In the genomic region with DNA sequence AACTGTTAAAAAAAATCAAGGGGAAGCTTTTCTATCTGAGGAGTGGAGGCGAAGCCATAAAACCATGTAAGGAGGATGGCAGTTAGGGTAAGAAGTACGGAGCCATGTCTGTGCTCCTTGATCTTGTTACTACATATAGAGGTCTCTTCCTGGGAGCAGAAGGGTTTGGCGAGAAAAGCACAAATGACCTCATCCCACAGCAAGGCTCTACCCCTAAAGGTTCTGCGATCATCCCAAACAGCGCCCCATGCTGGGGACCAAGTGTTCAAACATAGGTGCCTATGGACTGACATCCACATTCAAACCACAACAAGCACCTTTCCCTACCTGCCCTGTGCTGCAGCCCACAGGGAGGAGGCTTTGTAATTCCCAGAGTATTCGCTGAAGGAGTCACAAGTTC, we compare ENCODE assay signal across 9 mouse cellular contexts. TPM values are rescaled to one million over a fixed set of nuclear protein-coding genes. Genes with fewer than 3 reads are reported as not detected.
DNase-seq lines count a peak whose midpoint lies in the region; ATAC-seq and TF ChIP-seq lines count a peak whose summit lies in the region.
"Had no signal": no experiment of that assay in that cellular context is flagged by ENCODE, and none has a peak within 500 bp of the region (broad histone marks: within the 10 kb centered on the region; RNA-seq: fewer than 3 reads in every experiment).

No protein-coding gene starts in this region.

- DNase-seq in layer of hippocampus, postnatal 10 days (ENCODE audit: low spot score in 2 of 2) = peak; percentile 38 to 56
- DNase-seq in layer of hippocampus, adult 9-10 months (ENCODE audit: low spot score) = no peak
- peak; percentile 27 to 56 for DNase-seq in adrenal gland, adult 18-20 months (ENCODE audit: low spot score in 2 of 2)
- peak; percentile 53 for DNase-seq in forebrain, embryonic 11.5 days (ENCODE audit: low spot score)
- peak; percentile 27 for DNase-seq in midbrain, postnatal 0 days (ENCODE audit: low spot score)

- H3K27ac ChIP-seq in forebrain, embryonic 11.5 days (ENCODE audit: low read depth, low read length) = no peak overlapping the region
- no peak overlapping the region for H3K27ac ChIP-seq in hindbrain, embryonic 13.5 days
- no peak overlapping the region for H3K27ac ChIP-seq in limb, embryonic 13.5 days
- H3K27ac ChIP-seq in midbrain, postnatal 0 days (ENCODE audit: low read depth, low read length) = no peak overlapping the region

- H3K36me3 ChIP-seq in forebrain, embryonic 11.5 days (ENCODE audit: control insufficient read depth, insufficient read depth, low read length) = no peaks in the 10 kb centered on the region
- no peaks in the 10 kb centered on the region for H3K36me3 ChIP-seq in hindbrain, embryonic 13.5 days
- H3K36me3 ChIP-seq in limb, embryonic 13.5 days = no peaks in the 10 kb centered on the region
- no peaks in the 10 kb centered on the region for H3K36me3 ChIP-seq in midbrain, postnatal 0 days (ENCODE audit: insufficient read depth, low read length)

- peak; percentile 31; the same call in 1 of the 2 replicates for TF ChIP-seq CTCF in midbrain, postnatal 0 days (IDR thresholded peaks at IDR 0.05)

- no peak overlapping the region for H3K9ac ChIP-seq in forebrain, embryonic 11.5 days (ENCODE audit: low read length)
- H3K9ac ChIP-seq in hindbrain, embryonic 13.5 days = no peak overlapping the region
- H3K9ac ChIP-seq in limb, embryonic 13.5 days = no peak overlapping the region
- peak overlapping the region; percentile 25; the same call in 1 of the 2 replicates for H3K9ac ChIP-seq in midbrain, postnatal 0 days (replicated peaks; ENCODE audit: low read length, poor library complexity, severe bottlenecking)

- no peaks in the 10 kb centered on the region for H3K4me1 ChIP-seq in forebrain, embryonic 11.5 days (replicated peaks; ENCODE audit: control insufficient read depth, insufficient read depth, low read length)
- no peaks in the 10 kb centered on the region for H3K4me1 ChIP-seq in hindbrain, embryonic 13.5 days (replicated peaks)
- no peaks in the 10 kb centered on the region for H3K4me1 ChIP-seq in limb, embryonic 13.5 days
- H3K4me1 ChIP-seq in midbrain, postnatal 0 days (ENCODE audit: insufficient read depth, low read length) = no peaks in the 10 kb centered on the region

- peak overlapping the region; percentile 21; the same call in 1 of the 2 replicates for H3K4me2 ChIP-seq in forebrain, embryonic 11.5 days (ENCODE audit: low read depth, low read length, severe bottlenecking)
- H3K4me2 ChIP-seq in hindbrain, embryonic 13.5 days = peak overlapping the region; percentile 36
- H3K4me2 ChIP-seq in limb, embryonic 13.5 days (replicated peaks) = peak overlapping the region; percentile 39
- H3K4me2 ChIP-seq in midbrain, postnatal 0 days (ENCODE audit: low read depth, low read length, poor library complexity, severe bottlenecking) = peak overlapping the region; percentile 40

- ATAC-seq in forebrain, embryonic 11.5 days (replicated peaks; ENCODE audit: low FRiP score) = peak; percentile 51
- peak; percentile 71; the same call in 1 of the 2 replicates for ATAC-seq in hindbrain, embryonic 13.5 days (ENCODE audit: low FRiP score)
- no peak for ATAC-seq in limb, embryonic 13.5 days (ENCODE audit: low FRiP score, low read depth)
- ATAC-seq in midbrain, postnatal 0 days (ENCODE audit: low FRiP score) = peak; percentile 73
- ATAC-seq in CD4-positive, CD25-positive, alpha-beta regulatory T cell, adult 4 months = no peak

- WGBS in forebrain, embryonic 11.5 days = 42% methylated on average over 6 of the region's 6 CpGs
- WGBS in hindbrain, embryonic 13.5 days = 44% methylated on average over 6 of the region's 6 CpGs
- 46% methylated on average over 6 of the region's 6 CpGs for WGBS in limb, embryonic 13.5 days
- WGBS in midbrain, postnatal 0 days = 44% methylated on average over 6 of the region's 6 CpGs

- no peak overlapping the region for H3K4me3 ChIP-seq in forebrain, embryonic 11.5 days (ENCODE audit: low read depth, low read length)
- peak overlapping the region; percentile 23 for H3K4me3 ChIP-seq in hindbrain, embryonic 13.5 days
- H3K4me3 ChIP-seq in limb, embryonic 13.5 days = no peak overlapping the region
- peak overlapping the region; percentile 23 for H3K4me3 ChIP-seq in midbrain, postnatal 0 days (ENCODE audit: low read depth, low read length)

- H3K27me3 ChIP-seq in forebrain, embryonic 11.5 days (ENCODE audit: control insufficient read depth, insufficient read depth, low read length) = no peaks in the 10 kb centered on the region
- H3K27me3 ChIP-seq in hindbrain, embryonic 13.5 days = no peaks in the 10 kb centered on the region
- H3K27me3 ChIP-seq in limb, embryonic 13.5 days = no peaks in the 10 kb centered on the region
- H3K27me3 ChIP-seq in midbrain, postnatal 0 days (ENCODE audit: insufficient read depth, low read length) = no peaks in the 10 kb centered on the region

- H3K9me3 ChIP-seq in forebrain, embryonic 11.5 days (ENCODE audit: control insufficient read depth, low read length) = no peaks in the 10 kb centered on the region
- H3K9me3 ChIP-seq in hindbrain, embryonic 13.5 days = no peaks in the 10 kb centered on the region
- no peaks in the 10 kb centered on the region for H3K9me3 ChIP-seq in limb, embryonic 13.5 days
- no peaks in the 10 kb centered on the region for H3K9me3 ChIP-seq in midbrain, postnatal 0 days (ENCODE audit: low read length)

RNA-seq across cellular contexts. Expression of a gene that starts 21.8 kb away (rescaled TPM):
- not detected for total RNA-seq in layer of hippocampus, postnatal 10 days (2021)
- total RNA-seq in adrenal gland, adult 18-20 months (2021) = under 1 TPM; 0.20 to 0.35 TPM
- not detected in 2 replicates for polyA plus RNA-seq in forebrain, embryonic 11.5 days (2014; fragmentation: Nextera tagmentation; extraction: Ambion mirVana)
- polyA plus RNA-seq in hindbrain, embryonic 13.5 days (2015; fragmentation: Nextera tagmentation; extraction: Ambion mirVana) = 0.04 TPM in 1 of 2 replicates, not detected in the other
- not detected in 2 replicates for polyA plus RNA-seq in limb, embryonic 13.5 days (2015; fragmentation: Nextera tagmentation; extraction: Ambion mirVana)
- total RNA-seq in midbrain, postnatal 0 days (2014; rRNA removed) = 0.05 TPM in 1 of 2 replicates, not detected in the other
- polyA plus RNA-seq in midbrain, postnatal 0 days (2015; fragmentation: Nextera tagmentation; extraction: Ambion mirVana) = not detected in 2 replicates
- 100 to 1,000 TPM; 347 to 420 TPM for polyA plus RNA-seq in CD4-positive, CD25-positive, alpha-beta regulatory T cell, adult 4 months (2017; shearing (Covaris generic))

RNA-seq across cellular contexts. Expression of a gene that starts 38.3 kb away (rescaled TPM):
- not detected for total RNA-seq in layer of hippocampus, postnatal 10 days (2021)
- total RNA-seq in adrenal gland, adult 18-20 months (2021) = not detected
- not detected in 2 replicates for polyA plus RNA-seq in forebrain, embryonic 11.5 days (2014; fragmentation: Nextera tagmentation; extraction: Ambion mirVana)
- not detected in 2 replicates for polyA plus RNA-seq in hindbrain, embryonic 13.5 days (2015; fragmentation: Nextera tagmentation; extraction: Ambion mirVana)
- not detected in 2 replicates for polyA plus RNA-seq in limb, embryonic 13.5 days (2015; fragmentation: Nextera tagmentation; extraction: Ambion mirVana)
- total RNA-seq in midbrain, postnatal 0 days (2014; rRNA removed) = not detected in 2 replicates
- polyA plus RNA-seq in midbrain, postnatal 0 days (2015; fragmentation: Nextera tagmentation; extraction: Ambion mirVana) = not detected in 2 replicates
- polyA plus RNA-seq in CD4-positive, CD25-positive, alpha-beta regulatory T cell, adult 4 months (2017; shearing (Covaris generic)) = not detected
- total RNA-seq: left cerebral cortex, adult 18-20 months had no signal

RNA-seq across cellular contexts. Expression of a gene that starts 40.7 kb away (rescaled TPM):
- 1 to 10 TPM; 5.5 to 5.7 TPM for total RNA-seq in layer of hippocampus, postnatal 10 days (2021)
- 10 to 100 TPM; 25.0 to 26.0 TPM for total RNA-seq in adrenal gland, adult 18-20 months (2021)
- 0.13 and 0.25 TPM in 2 replicates for polyA plus RNA-seq in forebrain, embryonic 11.5 days (2014; fragmentation: Nextera tagmentation; extraction: Ambion mirVana)
- polyA plus RNA-seq in hindbrain, embryonic 13.5 days (2015; fragmentation: Nextera tagmentation; extraction: Ambion mirVana) = 0.75 and 0.82 TPM in 2 replicates
- polyA plus RNA-seq in limb, embryonic 13.5 days (2015; fragmentation: Nextera tagmentation; extraction: Ambion mirVana) = 1.6 and 2.1 TPM in 2 replicates
- total RNA-seq in midbrain, postnatal 0 days (2014; rRNA removed) = 0.76 and 0.99 TPM in 2 replicates
- 1.4 TPM in 2 replicates for polyA plus RNA-seq in midbrain, postnatal 0 days (2015; fragmentation: Nextera tagmentation; extraction: Ambion mirVana)
- polyA plus RNA-seq in CD4-positive, CD25-positive, alpha-beta regulatory T cell, adult 4 months (2017; shearing (Covaris generic)) = 10 to 100 TPM; 24.0 to 33.6 TPM

Comparison
In these comparisons a context has a peak if more than half of its experiments do, and no peak if none do; other contexts are left out.
1. ATAC-seq: peak in forebrain, embryonic 11.5 days (single experiment), hindbrain, embryonic 13.5 days (single experiment) and midbrain, postnatal 0 days (single experiment); none in limb, embryonic 13.5 days (single experiment) and CD4-positive, CD25-positive, alpha-beta regulatory T cell, adult 4 months (single experiment).
2. H3K4me3 ChIP-seq: peak in hindbrain, embryonic 13.5 days (single experiment) and midbrain, postnatal 0 days (single experiment); none in forebrain, embryonic 11.5 days (single experiment) and limb, embryonic 13.5 days (single experiment).
3. RNA of a gene that starts 21.8 kb away (polyA plus RNA-seq): 347 to 420 TPM in CD4-positive, CD25-positive, alpha-beta regulatory T cell, adult 4 months; 0.04 TPM in hindbrain, embryonic 13.5 days, not detected in forebrain, embryonic 11.5 days, not detected in midbrain, postnatal 0 days and not detected in limb, embryonic 13.5 days; every median in the first group is over 100 times any median in the second.
4. Peak in every context shown above with its lines, with median percentiles within 50 percentile points of each other: H3K4me2 ChIP-seq.